Mouse (Mus musculus) forebrain, postnatal 0 days (tissue): ENCODE data around the gene Defa17. TPM values are rescaled to one million over a fixed set of nuclear protein-coding genes. Genes with fewer than 3 reads are reported as not detected.
"Not testable (repeated sequence)": the region's sequence is repeated elsewhere in the genome, so short reads cannot be mapped to it uniquely, and the experiment has no call there.

Source experiments
- ATAC-seq: fragments of 200-750 bp; cut with Nextera tagmentation; 2 replicates; pipeline ENCODE4 v1.8.0; 2017; ENCODE audit warnings: mild to moderate bottlenecking, moderate library complexity
- DNase-seq: peaks from one replicate; pipeline ENCODE4 v3.0.0-alpha.2; 2015
- H3K27ac ChIP-seq: fragments of 300-500 bp; sonication (generic); 2 replicates; pipeline ENCODE4 v1.5.1; 2014; ENCODE audit warnings: low read depth, mild to moderate bottlenecking, antibody characterized with exemption, low read length, moderate library complexity, mixed read lengths
- H3K27me3 ChIP-seq: fragments of 300-500 bp; sonication (generic); 2 replicates; pipeline ENCODE4 v1.6.1; 2014; ENCODE audit warnings: mild to moderate bottlenecking, low read length, mixed read lengths; ENCODE audit not compliant: insufficient read depth
- H3K36me3 ChIP-seq: fragments of 300-500 bp; sonication (generic); 2 replicates; pipeline ENCODE4 v1.6.1; 2014; ENCODE audit warnings: mild to moderate bottlenecking, moderate library complexity; ENCODE audit not compliant: insufficient read depth
- H3K4me1 ChIP-seq: fragments of 300-500 bp; sonication (generic); 2 replicates; pipeline ENCODE4 v1.6.1; 2014; ENCODE audit warnings: antibody characterized with exemption; ENCODE audit not compliant: insufficient read depth
- H3K4me2 ChIP-seq: fragments of 300-500 bp; sonication (generic); 2 replicates; pipeline ENCODE4 v1.6.1; 2014; ENCODE audit warnings: low read depth, mild to moderate bottlenecking, moderate library complexity
- H3K4me3 ChIP-seq: fragments of 300-500 bp; sonication (generic); 2 replicates; pipeline ENCODE4 v1.5.1; 2014; ENCODE audit warnings: low read depth, low read length, mixed read lengths
- H3K9ac ChIP-seq: fragments of 300-500 bp; sonication (generic); 2 replicates; pipeline ENCODE4 v1.6.1; 2014; ENCODE audit warnings: mild to moderate bottlenecking
- H3K9me3 ChIP-seq: fragments of 300-500 bp; sonication (generic); 2 replicates; pipeline ENCODE4 v1.6.1; 2016; ENCODE audit warnings: low read length
- WGBS: fragments of 180-500 bp; shearing (Covaris S2); extraction: QIAGEN DNeasy Blood & Tissue Kit; methylation state at CpG from one replicate; pipeline ENCODE4 v1.1.7; 2014; 5-methylcytosine and 5-hydroxymethylcytosine counted together
- polyA plus RNA-seq: library from polyadenylated mRNA; unstranded; fragments of >200 nt; fragmentation: Nextera tagmentation; extraction: Ambion mirVana; gene quantifications from 2 replicates; pipeline ENCODE4 v1.2.1, GENCODE M21; 2015
- total RNA-seq: library from RNA; depleted of rRNA; stranded (reverse); fragments of >200 nt; gene quantifications from 2 replicates; pipeline ENCODE4 v1.2.3, GENCODE M21; 2014; rRNA removed

Defa17 gene
- total RNA-seq (not detected in 2 replicates), polyA plus RNA-seq (not detected in 2 replicates)

DNA sequence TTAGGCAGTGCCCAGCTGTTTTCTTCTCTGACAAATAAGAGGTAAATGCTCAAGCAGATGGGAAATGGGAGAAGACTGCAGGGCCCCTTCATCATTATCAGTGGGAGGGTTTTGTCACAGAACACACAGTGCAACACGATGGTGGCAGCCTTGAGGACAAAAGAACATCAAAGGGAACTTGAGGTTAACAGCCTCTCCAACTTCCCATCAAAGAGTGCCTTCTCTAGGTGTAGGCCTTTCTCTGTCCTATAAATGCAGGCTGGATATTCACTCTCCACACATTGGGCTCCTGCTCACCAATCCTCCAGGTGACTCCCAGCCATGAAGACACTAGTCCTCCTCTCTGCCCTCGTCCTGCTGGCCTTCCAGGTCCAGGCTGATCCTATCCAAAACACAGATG, at the start of gene Defa17:
Gene Defa17, plus strand, starts transcription at position 301 of the 400 bp plus-strand sequence.
- not testable (repeated sequence) for H3K27me3 ChIP-seq, H3K4me1 ChIP-seq, H3K36me3 ChIP-seq, DNase-seq, H3K9ac ChIP-seq, H3K27ac ChIP-seq, H3K4me3 ChIP-seq, H3K9me3 ChIP-seq, H3K4me2 ChIP-seq, ATAC-seq
- WGBS = no CpG with 5 or more reads among the region's 2 CpGs

DNA sequence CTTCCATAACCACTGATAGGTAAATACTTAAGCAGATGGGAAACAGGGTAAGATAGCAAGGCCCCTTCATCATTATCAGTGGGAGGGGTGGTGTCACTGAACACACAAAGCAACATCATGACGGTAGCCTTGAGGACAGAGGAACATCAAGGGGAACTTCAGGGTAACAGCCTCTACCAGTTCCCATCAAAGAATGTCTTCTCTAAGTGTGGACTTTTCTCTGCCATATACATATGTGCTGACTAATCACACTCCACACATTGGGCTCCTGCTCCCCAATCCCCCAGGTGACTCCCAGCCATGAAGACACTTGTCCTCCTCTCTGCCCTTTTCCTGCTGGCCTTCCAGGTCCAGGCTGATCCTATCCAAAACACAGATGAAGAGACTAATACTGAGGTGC, 37.7 kb upstream of the Defa17 start, which contains the start of gene Defa26:
Gene Defa26, plus strand, starts transcription at position 301 of the 400 bp plus-strand sequence.
- WGBS = no CpG with 5 or more reads among the region's 1 CpGs
- H3K4me1 ChIP-seq = not testable (repeated sequence)

DNA sequence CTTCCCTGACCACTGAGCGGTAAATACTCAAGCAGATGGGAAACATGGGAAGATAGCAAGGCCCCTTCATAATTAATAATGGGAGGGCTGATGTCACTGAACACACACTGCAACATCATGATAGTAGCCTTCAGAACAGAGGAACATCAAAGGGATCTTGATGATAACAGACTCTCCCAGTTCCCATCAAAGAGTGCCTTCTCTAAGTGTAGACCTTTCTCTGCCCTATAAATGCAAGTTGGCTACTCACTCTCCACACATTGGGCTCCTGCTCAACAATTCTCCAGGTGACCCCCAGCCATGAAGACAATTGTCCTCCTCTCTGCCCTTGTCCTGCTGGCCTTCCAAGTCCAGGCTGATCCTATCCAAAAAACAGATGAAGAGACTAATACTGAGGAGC, 9.9 kb downstream of the Defa17 start, which contains the start of gene Defa34:
Gene Defa34, plus strand, starts transcription at position 301 of the 400 bp plus-strand sequence.
- not testable (repeated sequence) for H3K4me1 ChIP-seq, DNase-seq, H3K27ac ChIP-seq, ATAC-seq, H3K27me3 ChIP-seq, H3K9ac ChIP-seq, H3K9me3 ChIP-seq, H3K4me3 ChIP-seq, H3K4me2 ChIP-seq, H3K36me3 ChIP-seq
- 100% methylated on average over 1 of the region's 1 CpGs for WGBS

More for the DNA sequence above, 37.7 kb upstream of the Defa17 start, which contains the start of gene Defa26:
- not testable (repeated sequence) for H3K4me3 ChIP-seq, H3K27ac ChIP-seq, H3K4me2 ChIP-seq, H3K36me3 ChIP-seq, ATAC-seq, DNase-seq, H3K9ac ChIP-seq, H3K27me3 ChIP-seq, H3K9me3 ChIP-seq

- not testable (repeated sequence) for H3K4me3 ChIP-seq, H3K27ac ChIP-seq, H3K9ac ChIP-seq, H3K4me1 ChIP-seq, H3K9me3 ChIP-seq, DNase-seq, H3K4me2 ChIP-seq, H3K27me3 ChIP-seq, ATAC-seq, H3K36me3 ChIP-seq
- 87% methylated on average over 2 of the region's 2 CpGs for WGBS
Measured at GRCm38 (mm10) chr8:21703545-21703944, 48.0 kb downstream of the Defa17 start, which contains the start of gene AY761184. Gene AY761184 (minus strand): TSS chr8:21703645.

Other genes starting within 250 kb of the Defa17 start
- gene Defa36, start 228.4 kb upstream of the Defa17 start, total RNA-seq = not detected in 2 replicates
- gene Defa36, start 228.4 kb upstream of the Defa17 start, polyA plus RNA-seq = not detected in 2 replicates
- gene Gm7849, start 199.2 kb upstream of the Defa17 start, total RNA-seq = not detected in 2 replicates
- gene Gm7849, start 199.2 kb upstream of the Defa17 start, polyA plus RNA-seq = not detected in 2 replicates
- not detected in 2 replicates for gene Defa20, start 146.5 kb upstream of the Defa17 start, total RNA-seq
- gene Defa20, start 146.5 kb upstream of the Defa17 start, polyA plus RNA-seq = not detected in 2 replicates
- gene Defa32, start 126.7 kb upstream of the Defa17 start, total RNA-seq = not detected in 2 replicates
- not detected in 2 replicates for gene Defa32, start 126.7 kb upstream of the Defa17 start, polyA plus RNA-seq
- gene Defa37, start 90.4 kb upstream of the Defa17 start, total RNA-seq = not detected in 2 replicates
- gene Defa37, start 90.4 kb upstream of the Defa17 start, polyA plus RNA-seq = not detected in 2 replicates
- gene Defa28, start 72.8 kb upstream of the Defa17 start, total RNA-seq = not detected in 2 replicates
- not detected in 2 replicates for gene Defa28, start 72.8 kb upstream of the Defa17 start, polyA plus RNA-seq
- not detected in 2 replicates for gene Gm7861, start 61.3 kb upstream of the Defa17 start, total RNA-seq
- not detected in 2 replicates for gene Gm7861, start 61.3 kb upstream of the Defa17 start, polyA plus RNA-seq
- gene Defa26, start 37.6 kb upstream of the Defa17 start, total RNA-seq = not detected in 2 replicates
- gene Defa26, start 37.6 kb upstream of the Defa17 start, polyA plus RNA-seq = not detected in 2 replicates
- gene Defa34, start 10.0 kb downstream of the Defa17 start, total RNA-seq = not detected in 2 replicates
- gene Defa34, start 10.0 kb downstream of the Defa17 start, polyA plus RNA-seq = not detected in 2 replicates
- not detected in 2 replicates for gene AY761184, start 47.9 kb downstream of the Defa17 start, total RNA-seq
- gene AY761184, start 47.9 kb downstream of the Defa17 start, polyA plus RNA-seq = not detected in 2 replicates
- not detected in 2 replicates for gene Defa24, start 78.7 kb downstream of the Defa17 start, total RNA-seq
- gene Defa24, start 78.7 kb downstream of the Defa17 start, polyA plus RNA-seq = not detected in 2 replicates
- gene Defb50, start 167.8 kb downstream of the Defa17 start, total RNA-seq = not detected in 2 replicates
- gene Defb50, start 167.8 kb downstream of the Defa17 start, polyA plus RNA-seq = not detected in 2 replicates
- not detected in 2 replicates for gene Defb2, start 184.1 kb downstream of the Defa17 start, total RNA-seq
- not detected in 2 replicates for gene Defb2, start 184.1 kb downstream of the Defa17 start, polyA plus RNA-seq
- not detected in 2 replicates for gene Defb10, start 203.1 kb downstream of the Defa17 start, total RNA-seq
- not detected in 2 replicates for gene Defb10, start 203.1 kb downstream of the Defa17 start, polyA plus RNA-seq
- gene Defb9, start 229.6 kb downstream of the Defa17 start, total RNA-seq = not detected in 2 replicates
- gene Defb9, start 229.6 kb downstream of the Defa17 start, polyA plus RNA-seq = 0.88 and 1.2 TPM in 2 replicates